Mouse (Mus musculus) B cell, adult 67 days (primary cell): Measurements from ENCODE around the gene 2210011C24Rik. TPM values are rescaled to one million over a fixed set of nuclear protein-coding genes. Genes with fewer than 3 reads are reported as not detected.

Experiments
- total RNA-seq, 2 experiments: library from RNA; stranded (reverse); gene quantifications; 4 replicates each; pipeline ENCODE4 v1.2.4; 2023

2210011C24Rik gene
- not detected for total RNA-seq

DNA sequence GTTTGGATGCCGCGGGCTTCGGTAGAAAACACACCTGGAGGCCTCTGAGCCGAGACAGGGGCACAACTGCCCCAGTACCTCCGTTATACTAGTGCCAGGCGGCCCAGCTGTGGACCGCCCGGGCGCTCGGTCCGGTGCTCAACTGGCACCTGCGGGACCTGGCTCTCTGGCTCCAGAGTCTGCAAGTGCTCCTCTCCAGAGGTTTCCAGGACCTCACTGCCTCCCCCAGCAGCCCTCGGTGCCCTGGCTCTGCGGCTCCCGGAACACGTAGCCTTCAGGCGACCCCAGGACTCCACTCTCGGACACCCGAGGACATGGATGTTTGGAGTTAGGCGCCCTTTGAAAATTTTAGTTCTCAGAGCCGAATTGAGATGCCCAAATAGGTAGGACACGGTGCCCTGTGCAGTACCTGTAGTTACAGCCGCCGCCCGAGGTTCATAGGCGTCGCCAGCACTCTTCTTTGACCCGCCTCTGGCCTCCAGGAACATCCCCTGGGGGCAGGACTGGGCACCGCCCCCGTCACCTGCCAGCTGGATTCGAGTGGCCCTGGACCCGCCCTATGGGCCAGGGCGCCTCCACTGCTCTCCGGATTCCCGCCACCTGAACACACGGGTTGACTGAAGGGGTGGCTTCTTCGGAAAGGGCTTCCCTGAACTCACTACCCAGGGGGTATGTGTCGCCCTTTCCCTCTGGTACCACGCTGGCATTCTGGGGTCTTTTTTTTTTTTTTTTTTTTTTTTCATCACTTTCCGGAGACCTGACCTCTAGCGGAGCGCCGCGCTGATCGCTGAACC is at the start of gene 2210011C24Rik:
TSS of gene 2210011C24Rik (minus strand) at position 467 of the 794 bp plus-strand sequence.

DNA sequence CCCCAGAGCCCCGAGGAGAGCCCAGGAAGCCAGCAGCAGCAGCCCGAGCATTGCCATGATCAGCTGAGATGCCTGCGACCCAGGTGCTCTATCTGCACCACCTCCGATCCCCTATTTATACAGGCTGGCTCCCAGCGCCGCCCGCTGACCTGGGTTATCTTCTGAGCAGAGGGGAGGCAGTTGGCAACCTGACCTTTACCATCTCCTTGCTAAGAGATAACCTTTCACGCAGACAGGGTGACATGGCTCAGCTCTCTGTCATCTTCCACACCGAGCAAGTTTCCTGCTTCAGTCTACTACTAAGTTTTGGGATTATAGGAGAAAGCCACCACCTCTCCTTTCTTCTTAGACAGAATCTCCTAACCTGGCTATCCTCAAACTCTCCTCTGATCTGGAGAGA is 32.9 kb upstream of the 2210011C24Rik start, which contains the start of gene Rln3:
TSS of gene Rln3 (minus strand) at position 101 of the 400 bp plus-strand sequence.

DNA sequence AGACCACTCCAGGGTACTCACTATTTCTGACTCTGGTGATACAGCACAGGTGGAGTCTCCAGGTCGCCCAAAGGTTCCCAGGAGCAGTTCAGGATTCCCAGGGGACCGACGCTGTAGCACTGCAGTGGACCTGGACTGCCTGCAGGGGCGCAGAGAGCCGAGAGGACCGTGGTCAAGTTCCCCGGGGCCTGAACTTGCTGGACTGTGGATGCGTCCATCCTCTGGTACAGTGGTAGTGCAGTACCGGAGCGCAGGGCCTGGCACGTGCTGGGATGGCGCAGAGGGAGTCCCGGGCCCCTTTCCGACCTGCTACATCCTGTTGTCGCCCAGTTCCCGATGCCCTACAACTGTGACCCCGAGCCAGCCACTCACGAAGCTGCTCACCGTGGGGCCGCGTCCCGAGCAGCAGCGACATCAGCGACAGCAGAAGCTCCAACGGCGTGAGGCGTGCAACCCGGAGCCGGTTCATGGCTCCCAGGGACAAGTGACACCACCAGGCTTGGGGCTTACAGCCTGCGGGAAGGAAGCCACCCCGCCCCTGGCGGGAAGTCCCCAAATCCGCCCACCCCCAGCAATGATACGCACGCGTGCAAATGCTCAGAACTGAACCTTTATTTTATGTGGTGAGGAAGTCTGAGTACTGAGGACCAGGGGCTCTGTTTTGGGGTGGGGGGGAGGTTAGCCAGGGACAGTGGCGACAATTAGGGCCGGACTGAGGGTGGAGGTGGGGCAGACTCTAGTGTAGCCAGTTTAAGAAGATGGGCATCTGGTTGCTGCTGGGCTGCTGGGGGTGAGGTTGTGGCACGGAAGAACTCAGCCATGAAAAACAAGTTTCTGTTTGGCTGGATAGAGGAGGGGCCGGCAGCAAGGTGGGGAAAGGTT is 30.3 kb upstream of the 2210011C24Rik start, which contains the start of gene Il27ra:
TSS of gene Il27ra (minus strand) at position 524 of the 882 bp plus-strand sequence.

GRCm38 (mm10) chr8:84021096-84021495 is 9.1 kb upstream of the 2210011C24Rik start, which contains the start of gene Palm3:
Gene Palm3 (plus strand): TSS chr8:84021471.

GRCm38 (mm10) chr8:84001281-84002000 is 10.5 kb downstream of the 2210011C24Rik start, which contains the start of gene 1700067K01Rik:
Gene 1700067K01Rik (plus strand): TSS chr8:84001502.

GRCm38 (mm10) chr8:83997511-83998141 is 14.3 kb downstream of the 2210011C24Rik start, which contains the start of gene Samd1:
Gene Samd1 (plus strand): TSS chr8:83997672.

GRCm38 (mm10) chr8:83972150-83973120 is 39.5 kb downstream of the 2210011C24Rik start, which contains the start of gene Prkaca:
Gene Prkaca (plus strand): TSS chr8:83972993.

Other genes starting within 250 kb of the 2210011C24Rik start
- gene Adgrl1, start 112.1 kb downstream of the 2210011C24Rik start, total RNA-seq, result 10 to 100 TPM in 1 of 2 experiments, 1 to 10 TPM in 1; 7.9 to 10.3 TPM
- gene Gm10644, start 57.0 kb downstream of the 2210011C24Rik start, total RNA-seq, result 1 to 10 TPM; 1.7 to 2.9 TPM
- gene Asf1b, start 56.7 kb downstream of the 2210011C24Rik start, total RNA-seq, result 1 to 10 TPM; 7.7 to 8.8 TPM
- gene Prkaca, start 39.2 kb downstream of the 2210011C24Rik start, total RNA-seq, result 10 to 100 TPM; 45.3 to 45.4 TPM
- gene Samd1, start 14.5 kb downstream of the 2210011C24Rik start, total RNA-seq, result 10 to 100 TPM; 53.9 to 61.1 TPM
- gene 1700067K01Rik, start 10.7 kb downstream of the 2210011C24Rik start, total RNA-seq, result under 1 TPM; 0.53 to 0.58 TPM
- gene Palm3, start 9.3 kb upstream of the 2210011C24Rik start, total RNA-seq, result not detected
- 100 to 1,000 TPM; 107 to 110 TPM for gene Il27ra, start 30.4 kb upstream of the 2210011C24Rik start, total RNA-seq
- not detected for gene Rln3, start 32.8 kb upstream of the 2210011C24Rik start, total RNA-seq
- 1 to 10 TPM; 3.3 to 5.1 TPM for gene Gm10643, start 53.0 kb upstream of the 2210011C24Rik start, total RNA-seq
- 10 to 100 TPM; 66.0 to 85.3 TPM for gene Rfx1, start 54.7 kb upstream of the 2210011C24Rik start, total RNA-seq
- 10 to 100 TPM; 53.6 to 55.6 TPM for gene Dcaf15, start 92.6 kb upstream of the 2210011C24Rik start, total RNA-seq
- gene Podnl1, start 113.8 kb upstream of the 2210011C24Rik start, total RNA-seq, result under 1 TPM; 0.36 to 0.46 TPM
- 10 to 100 TPM; 33.4 to 38.3 TPM for gene Cc2d1a, start 135.8 kb upstream of the 2210011C24Rik start, total RNA-seq
- 1 to 10 TPM in 1 of 2 experiments, under 1 TPM in 1; 0.77 to 2.1 TPM for gene 4930432K21Rik, start 135.9 kb upstream of the 2210011C24Rik start, total RNA-seq
- gene Nanos3, start 173.0 kb upstream of the 2210011C24Rik start, total RNA-seq, result not detected
- gene Zswim4, start 224.9 kb upstream of the 2210011C24Rik start, total RNA-seq, result 10 to 100 TPM; 22.8 to 24.8 TPM
- gene D8Ertd738e, start 237.5 kb upstream of the 2210011C24Rik start, total RNA-seq, result 100 to 1,000 TPM; 182 to 191 TPM
- 10 to 100 TPM; 37.0 to 38.6 TPM for gene Mri1, start 245.2 kb upstream of the 2210011C24Rik start, total RNA-seq